Mouse (Mus musculus) c-Kit-positive CD71-positive TER-119-negative erythroid progenitor cells, embryonic 14.5 days (primary cell): ENCODE data around the gene Map7.

Experiments
- DNase-seq: peaks from one replicate; pipeline ENCODE4 v3.0.0-alpha.2; 2013; ENCODE audit warnings: low read depth

Map7 gene

GRCm38 (mm10) chr10:20287369-20287768 lies 139.1 kb downstream of the Map7 start:
- DNase-seq = no peak

GRCm38 (mm10) chr10:20290467-20290883 lies 142.2 kb downstream of the Map7 start:
- peak; percentile 72 for DNase-seq

- no peak for DNase-seq
These were observed 147.7 kb downstream of the Map7 start for GRCm38 (mm10) chr10:20295961-20296360.

- DNase-seq = no peak
These were observed 150.1 kb downstream of the Map7 start for GRCm38 (mm10) chr10:20298152-20298920.

- DNase-seq = no peak
These were observed 150.8 kb downstream of the Map7 start for GRCm38 (mm10) chr10:20299114-20299513.

- DNase-seq = no peak
These were observed 162.9 kb downstream of the Map7 start for GRCm38 (mm10) chr10:20310969-20311769.

GRCm38 (mm10) chr10:20311918-20312735 lies 163.9 kb downstream of the Map7 start, which contains the start of gene Bclaf1:
Gene Bclaf1 (plus strand): TSS chr10:20312469.
- peak; percentile 99 for DNase-seq

- DNase-seq = peak; percentile 73
These were observed 164.5 kb downstream of the Map7 start for GRCm38 (mm10) chr10:20312736-20313301.

GRCm38 (mm10) chr10:20313447-20313846 lies 165.2 kb downstream of the Map7 start:
- DNase-seq = no peak

- DNase-seq = no peak
These were observed 165.7 kb downstream of the Map7 start for GRCm38 (mm10) chr10:20313941-20314340.

- DNase-seq = no peak
These were observed 166.5 kb downstream of the Map7 start for GRCm38 (mm10) chr10:20314797-20315196.

GRCm38 (mm10) chr10:20317466-20317865 lies 169.2 kb downstream of the Map7 start:
- DNase-seq = peak; percentile 29

- DNase-seq = no peak
These were observed 178.0 kb downstream of the Map7 start for GRCm38 (mm10) chr10:20326226-20326625.
